Mouse (Mus musculus): ENCODE data around the gene Srd5a1.
"Not testable (repeated sequence)": the region's sequence is repeated elsewhere in the genome, so short reads cannot be mapped to it uniquely, and the experiment has no call there.

DNA sequence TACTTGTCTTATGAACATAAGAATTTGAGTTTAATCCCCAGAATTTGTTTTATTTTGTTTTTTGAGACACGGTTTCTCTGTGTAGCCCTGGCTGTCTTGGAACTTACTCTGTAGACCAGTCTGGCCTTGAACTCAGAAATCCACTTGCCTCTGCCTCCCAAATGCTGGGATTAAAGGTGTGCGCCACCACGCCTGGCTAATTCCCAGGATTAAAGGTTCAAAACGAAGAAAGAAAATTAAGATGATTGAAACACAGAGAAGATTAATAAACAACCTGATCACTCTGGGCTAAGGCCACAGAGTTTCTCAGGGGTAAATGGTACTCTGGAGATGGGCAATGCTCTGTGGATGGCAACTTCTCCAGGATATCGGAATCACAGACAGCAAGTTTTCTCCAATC, 10.4 kb downstream of the Srd5a1 start:
- not testable (repeated sequence) for TF ChIP-seq CTCF, EP300 (IDR thresholded peaks at IDR 0.05; ENCODE audit: low read depth)
